Mouse (Mus musculus): Measurements from ENCODE around the gene Ddx41. TPM values are rescaled to one million over a fixed set of nuclear protein-coding genes. Genes with fewer than 3 reads are reported as not detected.

Ddx41 gene
- polyA plus RNA-seq, 1 experiment from 2014 or later, result 62.9 TPM

- H3K27ac ChIP-seq (ENCODE audit: low read depth, low read length), result peak within 1 kb of the TSS; percentile 42; the same call in 1 of the 2 replicates
- no peak within 1 kb of the TSS; the same call in 1 of the 2 replicates for H3K4me3 ChIP-seq (ENCODE audit: low read depth, low read length)
- no peak within 1 kb of the TSS; the same call in 1 of the 2 replicates for H3K9ac ChIP-seq (ENCODE audit: low read depth, low read length)
- H3K27me3 ChIP-seq (replicated peaks; ENCODE audit: control insufficient read depth, insufficient read depth, low read length), result no peaks in the 10 kb centered on the region
- peak within 1 kb of the TSS; percentile 36 for H3K4me2 ChIP-seq
- H3K9me3 ChIP-seq (ENCODE audit: control insufficient read depth, low read length), result no peaks in the 10 kb centered on the region
- H3K4me1 ChIP-seq (replicated peaks; ENCODE audit: control insufficient read depth, insufficient read depth, low read length), result peaks cover 27% of the 10 kb centered on the region
- H3K36me3 ChIP-seq (ENCODE audit: control insufficient read depth, insufficient read depth, low read length), result peaks cover 37% of the 10 kb centered on the region
- ATAC-seq (replicated peaks; ENCODE audit: low FRiP score), result no peak
- no peak for DNase-seq (ENCODE audit: low spot score)
- 66% methylated on average over 8 of the region's 8 CpGs for WGBS
Measured at GRCm38 (mm10) chr13:55529198-55529915, 7.1 kb downstream of the Ddx41 start, which contains the start of gene Dok3. Gene Dok3 (minus strand): TSS chr13:55529296.

- Histone ChIP-seq H3K4me2 (peak overlapping the region; percentile 36), H3K9me3 (ENCODE audit: control insufficient read depth, low read length) (no peaks in the 10 kb centered on the region), H3K4me3 (ENCODE audit: low read depth, low read length) (no peak overlapping the region; the same call in 1 of the 2 replicates), H3K4me1 (replicated peaks; ENCODE audit: control insufficient read depth, insufficient read depth, low read length) (peaks cover 30% of the 10 kb centered on the region), H3K36me3 (ENCODE audit: control insufficient read depth, insufficient read depth, low read length) (peaks cover 26% of the 10 kb centered on the region; the same call in 1 of the 2 replicates), H3K9ac (ENCODE audit: low read depth, low read length) (peak overlapping the region; percentile 5; the same call in 1 of the 2 replicates), H3K27me3 (replicated peaks; ENCODE audit: control insufficient read depth, insufficient read depth, low read length) (no peaks in the 10 kb centered on the region), H3K27ac (ENCODE audit: low read depth, low read length) (peak overlapping the region; percentile 64)
- DNase-seq (ENCODE audit: low spot score), result no peak
- WGBS, result 42% methylated on average over 18 of the region's 18 CpGs
- ATAC-seq (replicated peaks; ENCODE audit: low FRiP score), result peak; percentile 63
Measured at GRCm38 (mm10) chr13:55527834-55528772, 8.4 kb downstream of the Ddx41 start.

- DNase-seq (ENCODE audit: low spot score) (no peak), ATAC-seq (replicated peaks; ENCODE audit: low FRiP score) (no peak)
- peaks cover 24% of the 10 kb centered on the region; the same call in 1 of the 2 replicates for H3K36me3 ChIP-seq (ENCODE audit: control insufficient read depth, insufficient read depth, low read length)
- H3K9me3 ChIP-seq (ENCODE audit: control insufficient read depth, low read length), result no peaks in the 10 kb centered on the region
- peaks cover 30% of the 10 kb centered on the region for H3K4me1 ChIP-seq (replicated peaks; ENCODE audit: control insufficient read depth, insufficient read depth, low read length)
- H3K27ac ChIP-seq (ENCODE audit: low read depth, low read length), result peak overlapping the region; percentile 64
- no peaks in the 10 kb centered on the region for H3K27me3 ChIP-seq (replicated peaks; ENCODE audit: control insufficient read depth, insufficient read depth, low read length)
- peak overlapping the region; percentile 5; the same call in 1 of the 2 replicates for H3K9ac ChIP-seq (ENCODE audit: low read depth, low read length)
- H3K4me3 ChIP-seq (ENCODE audit: low read depth, low read length), result no peak overlapping the region
- 81% methylated on average over 16 of the region's 16 CpGs for WGBS
- peak overlapping the region; percentile 7; the same call in 1 of the 2 replicates for H3K4me2 ChIP-seq
Measured at GRCm38 (mm10) chr13:55527212-55527611, 9.2 kb downstream of the Ddx41 start.

- peaks cover 30% of the 10 kb centered on the region for H3K4me1 ChIP-seq (replicated peaks; ENCODE audit: control insufficient read depth, insufficient read depth, low read length)
- peaks cover 13% of the 10 kb centered on the region; the same call in 1 of the 2 replicates for H3K36me3 ChIP-seq (ENCODE audit: control insufficient read depth, insufficient read depth, low read length)
- no peak overlapping the region for H3K27ac ChIP-seq (ENCODE audit: low read depth, low read length)
- ATAC-seq (replicated peaks; ENCODE audit: low FRiP score) (no peak), DNase-seq (ENCODE audit: low spot score) (no peak)
- no peak overlapping the region for H3K4me3 ChIP-seq (ENCODE audit: low read depth, low read length)
- no peaks in the 10 kb centered on the region for H3K9me3 ChIP-seq (ENCODE audit: control insufficient read depth, low read length)
- H3K4me2 ChIP-seq, result no peak overlapping the region
- H3K27me3 ChIP-seq (replicated peaks; ENCODE audit: control insufficient read depth, insufficient read depth, low read length), result no peaks in the 10 kb centered on the region
- 81% methylated on average over 16 of the region's 16 CpGs for WGBS
- no peak overlapping the region for H3K9ac ChIP-seq (ENCODE audit: low read depth, low read length)
Measured at GRCm38 (mm10) chr13:55525733-55526553, 10.5 kb downstream of the Ddx41 start.

- no peaks in the 10 kb centered on the region for H3K27me3 ChIP-seq (replicated peaks; ENCODE audit: control insufficient read depth, insufficient read depth, low read length)
- H3K27ac ChIP-seq (ENCODE audit: low read depth, low read length), result peak overlapping the region; percentile 39; the same call in 1 of the 2 replicates
- no peak overlapping the region for H3K4me3 ChIP-seq (ENCODE audit: low read depth, low read length)
- H3K4me2 ChIP-seq, result no peak overlapping the region
- no peak for ATAC-seq (replicated peaks; ENCODE audit: low FRiP score)
- no peaks in the 10 kb centered on the region for H3K36me3 ChIP-seq (ENCODE audit: control insufficient read depth, insufficient read depth, low read length)
- H3K9ac ChIP-seq (ENCODE audit: low read depth, low read length), result no peak overlapping the region
- no peaks in the 10 kb centered on the region for H3K9me3 ChIP-seq (ENCODE audit: control insufficient read depth, low read length)
- no peak for DNase-seq (ENCODE audit: low spot score)
- peaks cover 21% of the 10 kb centered on the region for H3K4me1 ChIP-seq (replicated peaks; ENCODE audit: control insufficient read depth, insufficient read depth, low read length)
- 89% methylated on average over 23 of the region's 23 CpGs for WGBS
Measured at GRCm38 (mm10) chr13:55523951-55524600, 12.4 kb downstream of the Ddx41 start.

GRCm38 (mm10) chr13:55523278-55523677, 13.2 kb downstream of the Ddx41 start:
- H3K36me3 ChIP-seq (ENCODE audit: control insufficient read depth, insufficient read depth, low read length), result no peaks in the 10 kb centered on the region

GRCm38 (mm10) chr13:55522730-55523129, 13.7 kb downstream of the Ddx41 start:
- no peak overlapping the region for H3K9ac ChIP-seq (ENCODE audit: low read depth, low read length)
- peak overlapping the region; percentile 39; the same call in 1 of the 2 replicates for H3K27ac ChIP-seq (ENCODE audit: low read depth, low read length)
- H3K36me3 ChIP-seq (ENCODE audit: control insufficient read depth, insufficient read depth, low read length), result no peaks in the 10 kb centered on the region
- ATAC-seq (replicated peaks; ENCODE audit: low FRiP score) (no peak), DNase-seq (ENCODE audit: low spot score) (no peak)
- H3K4me2 ChIP-seq, result no peak overlapping the region
- H3K4me1 ChIP-seq (replicated peaks; ENCODE audit: control insufficient read depth, insufficient read depth, low read length), result peaks cover 9% of the 10 kb centered on the region
- no peaks in the 10 kb centered on the region for H3K9me3 ChIP-seq (ENCODE audit: control insufficient read depth, low read length)
- 70% methylated on average over 8 of the region's 8 CpGs for WGBS
- H3K4me3 ChIP-seq (ENCODE audit: low read depth, low read length), result no peak overlapping the region
- H3K27me3 ChIP-seq (replicated peaks; ENCODE audit: control insufficient read depth, insufficient read depth, low read length), result no peaks in the 10 kb centered on the region

More at GRCm38 (mm10) chr13:55523278-55523677, 13.2 kb downstream of the Ddx41 start:
- Histone ChIP-seq H3K9me3 (ENCODE audit: control insufficient read depth, low read length) (no peaks in the 10 kb centered on the region), H3K9ac (ENCODE audit: low read depth, low read length) (no peak overlapping the region), H3K4me3 (ENCODE audit: low read depth, low read length) (no peak overlapping the region), H3K27ac (ENCODE audit: low read depth, low read length) (peak overlapping the region; percentile 39; the same call in 1 of the 2 replicates), H3K27me3 (replicated peaks; ENCODE audit: control insufficient read depth, insufficient read depth, low read length) (no peaks in the 10 kb centered on the region), H3K4me2 (0 out of 2 replicates have a peak overlapping the region, but pooled peaks have one; percentile 16), H3K4me1 (replicated peaks; ENCODE audit: control insufficient read depth, insufficient read depth, low read length) (peaks cover 14% of the 10 kb centered on the region)
- ATAC-seq (replicated peaks; ENCODE audit: low FRiP score) (peak; percentile 46), DNase-seq (ENCODE audit: low spot score) (no peak)
- 75% methylated on average over 17 of the region's 17 CpGs for WGBS
